Mouse (Mus musculus): ENCODE measurements around the gene Atp10b. TPM values are rescaled to one million over a fixed set of nuclear protein-coding genes. Genes with fewer than 3 reads are reported as not detected.
A peak's percentile ranks its signal among the peaks of the same experiment; 100 is the strongest.

Gene Atp10b
- polyA plus RNA-seq, 1 experiment = 2.2 TPM

DNA sequence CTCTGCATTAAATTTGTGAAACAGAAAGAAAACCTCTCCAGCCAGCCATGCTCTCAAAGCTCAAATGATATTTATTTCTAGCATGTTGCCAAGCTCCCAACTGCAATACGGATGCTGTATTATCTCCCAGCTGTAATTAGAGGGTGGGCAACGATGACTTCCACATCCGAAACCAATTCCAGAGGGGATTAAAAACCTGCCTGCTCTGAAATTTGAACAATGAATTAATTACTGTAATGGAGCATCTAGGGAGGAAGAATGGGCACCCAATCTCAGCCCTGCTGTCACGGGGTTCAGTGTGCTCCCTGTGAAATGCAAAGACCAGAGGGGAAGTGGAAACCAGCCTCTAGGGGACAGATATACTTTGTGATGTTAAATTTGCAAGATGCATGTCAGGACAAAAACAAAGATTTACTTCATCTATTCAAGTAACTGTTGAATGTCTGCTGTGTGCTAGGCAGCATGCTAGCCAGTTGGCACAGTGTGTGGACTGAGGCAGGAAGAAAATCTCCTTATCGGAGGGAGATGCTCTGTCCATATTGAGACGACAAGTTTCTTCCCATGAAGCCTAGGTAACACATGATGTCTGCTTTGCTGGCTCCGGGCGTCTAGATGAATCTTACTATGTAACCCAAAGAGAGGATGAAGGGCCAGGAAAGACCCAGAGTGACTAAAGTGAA lies 86.8 kb downstream of the Atp10b start:
- no peak overlapping the region for H3K27ac ChIP-seq (ENCODE audit: insufficient read depth, low read depth, low read length)
- no peaks in the 10 kb centered on the region for H3K27me3 ChIP-seq (replicated peaks; ENCODE audit: control insufficient read depth, insufficient read depth, low read length)
- H3K4me1 ChIP-seq (ENCODE audit: control insufficient read depth, insufficient read depth, low read length) = no peaks in the 10 kb centered on the region
- H3K4me3 ChIP-seq (ENCODE audit: insufficient read depth, low read depth, low read length) = no peak overlapping the region
- no peak for TF ChIP-seq CTCF (conservative IDR thresholded peaks at IDR 0.05; ENCODE audit: insufficient read depth, insufficient read length, low read depth, low read length)
- no peak for TF ChIP-seq POLR2A (IDR thresholded peaks at IDR 0.05; ENCODE audit: low read depth, low read length)
- no peak for DNase-seq
- 83% methylated on average over 8 of the region's 8 CpGs for WGBS
- H3K36me3 ChIP-seq (ENCODE audit: control insufficient read depth, insufficient read depth, low read length) = no peaks in the 10 kb centered on the region

DNA sequence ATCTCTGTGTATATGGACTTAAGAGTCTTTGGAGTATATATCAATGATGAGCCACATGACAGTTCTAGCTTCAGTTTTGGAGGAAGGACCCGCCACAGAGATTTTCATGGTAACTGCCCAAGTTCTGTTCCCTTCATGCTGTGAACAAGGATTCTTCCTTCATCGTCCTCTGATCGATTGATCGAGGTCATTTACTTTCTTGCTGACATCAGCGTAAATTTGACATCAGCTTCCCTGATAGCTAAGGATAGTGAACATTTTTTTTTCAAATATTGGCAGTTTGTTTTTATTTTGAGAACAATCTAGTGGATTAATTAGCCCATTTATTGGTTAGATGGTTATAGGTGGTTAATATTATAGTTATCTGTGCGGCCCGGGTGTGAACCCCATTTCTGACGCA lies 90.1 kb downstream of the Atp10b start:
- WGBS = 96% methylated on average over 8 of the region's 8 CpGs
- DNase-seq = no peak
- no peak for TF ChIP-seq POLR2A (IDR thresholded peaks at IDR 0.05; ENCODE audit: low read depth, low read length)
- TF ChIP-seq CTCF (conservative IDR thresholded peaks at IDR 0.05; ENCODE audit: insufficient read depth, insufficient read length, low read depth, low read length) = no peak
- Histone ChIP-seq H3K4me1 (ENCODE audit: control insufficient read depth, insufficient read depth, low read length) (no peaks in the 10 kb centered on the region), H3K27me3 (replicated peaks; ENCODE audit: control insufficient read depth, insufficient read depth, low read length) (no peaks in the 10 kb centered on the region), H3K36me3 (ENCODE audit: control insufficient read depth, insufficient read depth, low read length) (no peaks in the 10 kb centered on the region), H3K27ac (ENCODE audit: insufficient read depth, low read depth, low read length) (no peak overlapping the region), H3K4me3 (ENCODE audit: insufficient read depth, low read depth, low read length) (no peak overlapping the region)

DNA sequence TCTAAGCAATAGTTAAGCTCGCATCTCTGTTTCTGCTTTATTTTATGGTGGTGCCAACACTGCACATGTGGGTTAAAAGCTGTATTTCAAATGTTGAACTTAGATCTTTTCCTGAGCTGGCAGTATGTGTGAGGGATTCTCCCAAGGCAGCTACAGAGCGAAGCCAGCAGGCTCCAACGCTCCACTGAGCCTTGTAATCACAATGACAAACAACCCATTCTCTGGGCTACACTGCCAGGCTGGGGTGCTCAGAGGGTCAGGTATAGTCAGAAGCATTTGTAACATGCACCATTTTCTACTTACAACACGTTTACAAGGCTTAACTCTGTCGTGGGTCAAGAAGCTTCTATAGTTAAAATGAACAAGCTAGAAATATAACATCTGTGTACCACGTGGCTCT lies 103.4 kb downstream of the Atp10b start:
- no peak overlapping the region for H3K27ac ChIP-seq (ENCODE audit: insufficient read depth, low read depth, low read length)
- H3K36me3 ChIP-seq (ENCODE audit: control insufficient read depth, insufficient read depth, low read length) = no peaks in the 10 kb centered on the region
- H3K4me1 ChIP-seq (ENCODE audit: control insufficient read depth, insufficient read depth, low read length) = no peaks in the 10 kb centered on the region
- H3K27me3 ChIP-seq (replicated peaks; ENCODE audit: control insufficient read depth, insufficient read depth, low read length) = no peaks in the 10 kb centered on the region
- H3K4me3 ChIP-seq (ENCODE audit: insufficient read depth, low read depth, low read length) = no peak overlapping the region
- DNase-seq = no peak
- TF ChIP-seq CTCF (conservative IDR thresholded peaks at IDR 0.05; ENCODE audit: insufficient read depth, insufficient read length, low read depth, low read length) = no peak
- TF ChIP-seq POLR2A (IDR thresholded peaks at IDR 0.05; ENCODE audit: low read depth, low read length) = no peak
- WGBS = 27% methylated on average over 6 of the region's 6 CpGs

DNA sequence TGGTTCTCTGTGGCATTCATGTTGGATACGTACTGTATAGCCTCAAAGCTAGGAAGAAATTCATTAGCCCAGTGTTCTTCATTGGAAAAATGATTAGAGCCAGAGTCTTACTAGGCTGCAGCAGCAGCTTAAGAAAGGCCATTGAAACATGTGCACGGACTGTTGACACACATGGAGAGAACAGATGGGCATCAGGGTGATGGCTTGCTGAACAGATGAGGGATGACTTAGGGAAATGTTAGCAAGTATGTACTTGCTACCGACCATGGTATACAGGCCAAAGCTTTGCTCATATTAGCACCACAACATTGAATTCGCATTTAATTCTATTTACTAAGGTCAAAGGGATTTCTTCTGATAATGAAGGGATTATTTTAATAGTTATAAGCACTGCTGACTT lies 105.6 kb downstream of the Atp10b start:
- Histone ChIP-seq H3K36me3 (ENCODE audit: control insufficient read depth, insufficient read depth, low read length) (no peaks in the 10 kb centered on the region), H3K4me3 (ENCODE audit: insufficient read depth, low read depth, low read length) (no peak overlapping the region), H3K4me1 (ENCODE audit: control insufficient read depth, insufficient read depth, low read length) (no peaks in the 10 kb centered on the region), H3K27me3 (replicated peaks; ENCODE audit: control insufficient read depth, insufficient read depth, low read length) (no peaks in the 10 kb centered on the region), H3K27ac (ENCODE audit: insufficient read depth, low read depth, low read length) (no peak overlapping the region)
- no peak for DNase-seq
- no peak for TF ChIP-seq CTCF (conservative IDR thresholded peaks at IDR 0.05; ENCODE audit: insufficient read depth, insufficient read length, low read depth, low read length)
- TF ChIP-seq POLR2A (IDR thresholded peaks at IDR 0.05; ENCODE audit: low read depth, low read length) = no peak
- 91% methylated on average over 4 of the region's 4 CpGs for WGBS

DNA sequence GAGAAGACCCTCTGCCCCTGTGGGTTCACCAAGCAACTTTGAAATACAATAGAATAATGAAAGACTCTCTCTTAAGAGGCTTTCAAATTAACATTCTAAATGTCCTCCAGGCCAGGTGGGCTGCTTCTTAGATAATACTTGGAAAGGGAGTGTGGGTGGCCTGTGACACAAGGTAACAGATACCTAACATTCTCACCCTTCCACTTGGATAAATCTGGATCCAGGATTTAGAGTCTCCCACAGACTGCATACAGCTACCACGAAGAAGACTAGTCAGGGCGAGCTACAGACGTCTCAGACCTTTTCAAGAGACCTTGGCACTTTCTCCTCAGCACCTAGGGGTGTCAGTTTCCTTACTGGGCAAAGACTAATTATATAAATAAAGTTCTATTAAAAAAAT lies 107.6 kb downstream of the Atp10b start:
- DNase-seq = no peak
- WGBS = 63% methylated on average over 3 of the region's 3 CpGs
- Histone ChIP-seq H3K4me1 (ENCODE audit: control insufficient read depth, insufficient read depth, low read length) (no peaks in the 10 kb centered on the region), H3K36me3 (ENCODE audit: control insufficient read depth, insufficient read depth, low read length) (no peaks in the 10 kb centered on the region), H3K27ac (ENCODE audit: insufficient read depth, low read depth, low read length) (no peak overlapping the region), H3K27me3 (replicated peaks; ENCODE audit: control insufficient read depth, insufficient read depth, low read length) (no peaks in the 10 kb centered on the region), H3K4me3 (ENCODE audit: insufficient read depth, low read depth, low read length) (no peak overlapping the region)
- no peak for TF ChIP-seq CTCF (conservative IDR thresholded peaks at IDR 0.05; ENCODE audit: insufficient read depth, insufficient read length, low read depth, low read length)
- no peak for TF ChIP-seq POLR2A (IDR thresholded peaks at IDR 0.05; ENCODE audit: low read depth, low read length)

DNA sequence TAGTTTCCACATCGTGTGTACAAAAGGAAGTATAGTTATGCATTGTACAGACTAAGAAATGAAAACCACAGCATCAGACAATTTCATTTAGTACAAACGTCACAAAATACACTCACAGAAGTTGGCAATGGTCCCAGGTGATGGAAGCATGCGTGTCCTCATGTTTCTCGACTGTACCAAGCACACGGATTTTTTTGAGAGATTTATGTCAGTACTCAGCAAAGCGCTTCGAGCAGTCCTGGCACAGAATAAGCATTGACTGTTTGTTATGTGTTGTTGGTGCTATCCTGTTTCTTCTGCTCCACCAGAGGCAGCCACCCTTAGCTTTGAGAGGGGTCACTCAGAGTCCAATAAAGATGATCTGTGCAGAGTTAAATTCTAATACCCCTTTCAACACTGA lies 108.1 kb downstream of the Atp10b start:
- no peak overlapping the region for H3K27ac ChIP-seq (ENCODE audit: insufficient read depth, low read depth, low read length)
- TF ChIP-seq CTCF (conservative IDR thresholded peaks at IDR 0.05; ENCODE audit: insufficient read depth, insufficient read length, low read depth, low read length) (no peak), POLR2A (IDR thresholded peaks at IDR 0.05; ENCODE audit: low read depth, low read length) (no peak)
- DNase-seq = no peak
- H3K4me1 ChIP-seq (ENCODE audit: control insufficient read depth, insufficient read depth, low read length) = no peaks in the 10 kb centered on the region
- H3K36me3 ChIP-seq (ENCODE audit: control insufficient read depth, insufficient read depth, low read length) = no peaks in the 10 kb centered on the region
- H3K4me3 ChIP-seq (ENCODE audit: insufficient read depth, low read depth, low read length) = no peak overlapping the region
- H3K27me3 ChIP-seq (replicated peaks; ENCODE audit: control insufficient read depth, insufficient read depth, low read length) = no peaks in the 10 kb centered on the region
- WGBS = 26% methylated on average over 7 of the region's 7 CpGs

DNA sequence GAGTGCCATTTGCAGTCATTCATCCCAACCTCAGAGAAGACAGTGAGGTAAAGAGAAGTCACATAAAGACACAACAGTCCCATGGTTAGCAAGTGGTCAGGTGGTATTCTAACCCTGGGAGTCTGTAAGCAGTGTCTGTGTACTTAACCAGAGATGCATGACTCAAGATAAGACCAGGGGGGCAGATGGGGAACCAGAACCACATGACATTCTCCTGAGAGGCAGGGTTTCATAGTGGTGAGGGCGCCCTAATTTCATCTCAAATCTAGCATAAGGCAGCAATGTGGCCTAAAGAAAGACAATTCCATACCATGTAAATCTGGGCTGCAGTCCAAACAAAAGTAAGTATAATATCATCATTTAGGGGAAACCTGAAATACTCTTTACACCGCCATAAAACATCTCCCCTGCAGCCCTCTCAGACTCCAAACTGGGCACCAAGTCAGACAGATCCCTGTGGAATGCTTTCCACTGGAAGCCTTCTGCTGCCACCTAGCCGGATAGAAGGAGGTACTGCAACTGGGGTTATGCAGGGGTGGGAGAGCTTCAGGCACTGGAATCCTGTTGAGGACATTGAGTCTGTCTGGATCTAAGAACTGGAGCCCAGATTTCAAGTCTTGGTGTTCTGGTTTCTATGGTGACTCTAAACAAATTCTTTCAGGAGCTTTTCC lies 114.0 kb downstream of the Atp10b start:
- Histone ChIP-seq H3K4me3 (ENCODE audit: insufficient read depth, low read depth, low read length) (no peak overlapping the region), H3K27me3 (replicated peaks; ENCODE audit: control insufficient read depth, insufficient read depth, low read length) (no peaks in the 10 kb centered on the region), H3K27ac (ENCODE audit: insufficient read depth, low read depth, low read length) (no peak overlapping the region), H3K36me3 (ENCODE audit: control insufficient read depth, insufficient read depth, low read length) (no peaks in the 10 kb centered on the region), H3K4me1 (ENCODE audit: control insufficient read depth, insufficient read depth, low read length) (no peaks in the 10 kb centered on the region)
- DNase-seq = peak; percentile 56
- TF ChIP-seq POLR2A (IDR thresholded peaks at IDR 0.05; ENCODE audit: low read depth, low read length) (no peak), CTCF (conservative IDR thresholded peaks at IDR 0.05; ENCODE audit: insufficient read depth, insufficient read length, low read depth, low read length) (peak; percentile 92)
- WGBS = 40% methylated on average over 3 of the region's 3 CpGs
